Mouse (Mus musculus) activated CD4-positive, CD25-positive, alpha-beta regulatory T cell, adult 4 months (primary cell): ENCODE data around the gene Pik3c2b. TPM values are rescaled to one million over a fixed set of nuclear protein-coding genes. Genes with fewer than 3 reads are reported as not detected.

ENCODE experiments used
- ATAC-seq: one replicate; pipeline ENCODE4 v1.8.0; 2017
- polyA plus RNA-seq, 2 experiments: library from polyadenylated mRNA; unstranded; fragments of 100-300 nt; shearing (Covaris generic); gene quantifications; one replicate each; pipeline ENCODE4 v1.2.1; 2017

Gene Pik3c2b
- polyA plus RNA-seq, 2 experiments from 2014 or later: 0.66 to 0.68 TPM

GRCm38 (mm10) chr1:133073327-133073856 lies 27.9 kb downstream of the Pik3c2b start:
- ATAC-seq: no peak

- ATAC-seq: no peak
Observed at GRCm38 (mm10) chr1:133074541-133074940, 29.1 kb downstream of the Pik3c2b start.

GRCm38 (mm10) chr1:133075651-133076400 lies 30.4 kb downstream of the Pik3c2b start:
- ATAC-seq: no peak

GRCm38 (mm10) chr1:133076681-133077514 lies 31.4 kb downstream of the Pik3c2b start:
- no peak for ATAC-seq

GRCm38 (mm10) chr1:133077606-133078337 lies 32.3 kb downstream of the Pik3c2b start:
- no peak for ATAC-seq

GRCm38 (mm10) chr1:133078338-133078727 lies 32.9 kb downstream of the Pik3c2b start:
- ATAC-seq: no peak

GRCm38 (mm10) chr1:133079509-133079908 lies 34.0 kb downstream of the Pik3c2b start:
- no peak for ATAC-seq

GRCm38 (mm10) chr1:133080079-133080561 lies 34.7 kb downstream of the Pik3c2b start:
- ATAC-seq: no peak

GRCm38 (mm10) chr1:133080717-133081116 lies 35.2 kb downstream of the Pik3c2b start:
- ATAC-seq: no peak

GRCm38 (mm10) chr1:133083003-133083546 lies 37.6 kb downstream of the Pik3c2b start:
- no peak for ATAC-seq

- ATAC-seq: no peak
Observed at GRCm38 (mm10) chr1:133083942-133084625, 38.6 kb downstream of the Pik3c2b start.

- no peak for ATAC-seq
Observed at GRCm38 (mm10) chr1:133084708-133085416, 39.4 kb downstream of the Pik3c2b start.

GRCm38 (mm10) chr1:133085417-133085742 lies 39.9 kb downstream of the Pik3c2b start:
- ATAC-seq: no peak

- ATAC-seq: no peak
Observed at GRCm38 (mm10) chr1:133086804-133087203, 41.3 kb downstream of the Pik3c2b start.

GRCm38 (mm10) chr1:133087206-133087905 lies 41.9 kb downstream of the Pik3c2b start:
- ATAC-seq: peak; percentile 69

- ATAC-seq: no peak
Observed at GRCm38 (mm10) chr1:133088196-133088595, 42.7 kb downstream of the Pik3c2b start.

GRCm38 (mm10) chr1:133089415-133089814 lies 43.9 kb downstream of the Pik3c2b start:
- ATAC-seq: no peak

GRCm38 (mm10) chr1:133090641-133091040 lies 45.2 kb downstream of the Pik3c2b start:
- no peak for ATAC-seq

- ATAC-seq: no peak
Observed at GRCm38 (mm10) chr1:133091483-133091882, 46.0 kb downstream of the Pik3c2b start.

GRCm38 (mm10) chr1:133093719-133094118 lies 48.3 kb downstream of the Pik3c2b start:
- no peak for ATAC-seq
